Mouse (Mus musculus) gastrocnemius, postnatal 14 days (tissue): ENCODE measurements around the gene Gm7792. TPM values are rescaled to one million over a fixed set of nuclear protein-coding genes. Genes with fewer than 3 reads are reported as not detected.
"Not testable (repeated sequence)": the region's sequence is repeated elsewhere in the genome, so short reads cannot be mapped to it uniquely, and the experiment has no call there.

Source experiments
- DNase-seq: peaks from one replicate; pipeline ENCODE4 v3.0.0; 2021; ENCODE audit warnings: mixed read lengths
- intact Hi-C: fragments of 180-260 bp; cut with DNase I; formaldehyde crosslinking; loops from one replicate; pipeline ENCODE4 v1.15.1; 2025; ENCODE audit warnings: low total_unique reads
- long read RNA-seq, 2 experiments: library from polyadenylated mRNA; stranded (forward); transcript quantifications; one replicate each; pipeline ENCODE4 v2.0.0; 2021
- total RNA-seq, 2 experiments: library from RNA; stranded (reverse); gene quantifications; 2 replicates each; pipeline ENCODE4 v1.2.3; 2021

Gene Gm7792
- total RNA-seq: not detected
- long read RNA-seq, experiment 1: 0 reads
- long read RNA-seq, experiment 2: 0 reads

DNA sequence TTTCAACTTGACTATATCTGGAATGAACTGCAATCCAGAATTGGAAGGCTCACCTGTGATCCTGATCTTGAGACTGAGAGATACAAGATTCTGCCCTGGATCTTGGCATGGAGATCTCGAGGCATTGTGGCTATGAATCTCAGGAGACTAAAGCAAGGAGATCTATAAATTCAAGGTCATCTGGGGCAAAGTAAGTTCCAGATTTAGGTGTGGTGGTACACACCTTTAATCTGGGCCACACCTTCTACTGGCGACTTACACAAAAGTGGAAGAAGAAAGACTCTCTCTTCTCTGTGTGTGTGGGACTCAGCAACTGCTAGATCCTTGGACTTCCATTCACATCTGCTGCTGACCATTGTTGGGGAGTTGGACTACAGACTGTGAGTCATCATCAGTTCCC, at the start of gene Gm7792:
Gm7792 (plus strand) TSS at position 301 of the 400 bp plus-strand sequence.
- intact Hi-C loops, DNase-seq: not testable (repeated sequence)

Other genes starting within 250 kb of the Gm7792 start
- gene C87414, start 172.2 kb upstream of the Gm7792 start, total RNA-seq: not detected
- not detected for gene Gm16429, start 85.3 kb downstream of the Gm7792 start, total RNA-seq
- gene BC061212, start 226.8 kb downstream of the Gm7792 start, total RNA-seq: not detected
- gene Gm6351, start 232.6 kb downstream of the Gm7792 start, total RNA-seq: not detected